Mouse (Mus musculus): ENCODE results near the gene Mylk. TPM values are rescaled to one million over a fixed set of nuclear protein-coding genes. Genes with fewer than 3 reads are reported as not detected.
A peak's percentile ranks its signal among the peaks of the same experiment; 100 is the strongest.

Mylk gene
- polyA plus RNA-seq, 1 experiment from 2014 or later: 6.9 TPM

DNA sequence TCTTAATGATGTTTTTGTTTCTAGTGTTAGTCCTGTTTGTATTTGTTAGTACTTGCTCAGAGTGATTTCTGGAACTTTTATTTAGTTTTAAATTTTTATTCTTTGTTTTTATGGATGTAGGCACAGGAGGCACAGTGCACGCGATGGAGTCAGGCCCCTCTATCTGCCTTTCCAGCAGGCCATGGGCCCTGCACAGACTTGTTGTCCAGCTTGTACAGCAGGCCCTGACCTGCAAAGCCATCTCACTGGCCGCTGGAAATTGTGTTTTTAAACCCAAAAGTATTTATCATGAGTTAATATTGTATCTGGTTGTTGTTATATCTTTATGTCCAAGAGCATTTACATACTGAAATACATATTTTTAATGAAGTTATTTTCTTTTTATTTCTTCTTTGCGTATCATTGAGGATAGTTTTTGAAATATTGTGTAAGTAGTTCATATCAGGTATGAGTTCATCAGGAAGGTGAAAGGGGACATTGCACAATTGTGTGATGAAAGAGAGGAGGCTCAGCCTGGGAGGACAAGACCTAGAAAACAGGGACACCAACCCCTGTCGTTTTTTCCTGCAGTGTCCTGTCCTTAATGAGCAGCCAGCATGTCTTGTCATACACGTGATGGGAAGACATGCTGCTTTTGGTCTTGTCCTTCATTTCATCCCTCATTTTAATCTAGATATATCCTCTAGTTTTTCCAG, 301.2 kb downstream of the Mylk start:
- ATAC-seq (ENCODE audit: low read depth): peak; percentile 73; the same call in 1 of the 2 replicates
- H3K27ac ChIP-seq (ENCODE audit: low read length): peak overlapping the region; percentile 72

GRCm38 (mm10) chr16:35047272-35047969, 302.4 kb downstream of the Mylk start:
- peak; percentile 47 for ATAC-seq (ENCODE audit: low read depth)
- H3K4me2 ChIP-seq (ENCODE audit: low read depth, low read length): peak overlapping the region; percentile 15; the same call in 1 of the 2 replicates
- 61% methylated on average over 6 of the region's 6 CpGs for WGBS (ENCODE audit: insufficient replicate concordance)
- 0 out of 2 replicates have a peak, but pooled peaks cover 1% of the 10 kb centered on the region for H3K36me3 ChIP-seq (ENCODE audit: control insufficient read depth, insufficient read depth)
- no peak overlapping the region for H3K9ac ChIP-seq (ENCODE audit: low read depth, low read length)
- H3K4me3 ChIP-seq (ENCODE audit: low read depth, low read length): no peak overlapping the region
- H3K9me3 ChIP-seq (replicated peaks; ENCODE audit: control insufficient read depth, low read length): no peaks in the 10 kb centered on the region
- H3K27me3 ChIP-seq (ENCODE audit: control insufficient read depth, insufficient read depth, low read depth, low read length): no peaks in the 10 kb centered on the region
- peaks cover 24% of the 10 kb centered on the region for H3K4me1 ChIP-seq (ENCODE audit: control insufficient read depth, low read depth, low read length)
- H3K27ac ChIP-seq (ENCODE audit: low read length): peak overlapping the region; percentile 65

More for the DNA sequence above, 301.2 kb downstream of the Mylk start:
- Histone ChIP-seq H3K9me3 (replicated peaks; ENCODE audit: control insufficient read depth, low read length) (no peaks in the 10 kb centered on the region), H3K4me3 (ENCODE audit: low read depth, low read length) (no peak overlapping the region), H3K36me3 (ENCODE audit: control insufficient read depth, insufficient read depth) (0 out of 2 replicates have a peak, but pooled peaks cover 2% of the 10 kb centered on the region), H3K4me2 (ENCODE audit: low read depth, low read length) (no peak overlapping the region), H3K9ac (ENCODE audit: low read depth, low read length) (no peak overlapping the region), H3K27me3 (ENCODE audit: control insufficient read depth, insufficient read depth, low read depth, low read length) (no peaks in the 10 kb centered on the region), H3K4me1 (ENCODE audit: control insufficient read depth, low read depth, low read length) (peaks cover 18% of the 10 kb centered on the region)
- WGBS (ENCODE audit: insufficient replicate concordance): 55% methylated on average over 6 of the region's 6 CpGs

DNA sequence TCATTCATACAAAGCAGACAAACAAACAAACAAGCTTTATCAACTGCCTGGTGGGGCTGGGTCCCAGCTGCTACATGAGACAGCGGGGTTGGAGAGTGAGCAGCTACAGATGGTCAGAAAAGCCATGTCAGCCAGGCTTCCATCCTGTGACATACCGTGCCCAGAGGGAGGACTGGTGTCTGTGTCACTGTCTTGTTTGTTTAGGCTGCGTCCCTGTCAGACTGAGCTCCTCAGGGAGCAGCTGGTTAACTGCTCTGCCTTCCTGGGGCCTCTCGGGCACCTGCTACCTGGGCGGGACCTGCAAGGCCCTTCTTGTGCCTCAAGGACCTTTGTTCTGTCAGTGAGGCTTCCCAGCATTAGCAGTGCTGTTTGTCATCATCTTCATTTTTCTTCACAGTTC, 306.1 kb downstream of the Mylk start:
- no peak overlapping the region for H3K4me2 ChIP-seq (ENCODE audit: low read depth, low read length)
- H3K4me1 ChIP-seq (ENCODE audit: control insufficient read depth, low read depth, low read length): peaks cover 48% of the 10 kb centered on the region
- H3K27me3 ChIP-seq (ENCODE audit: control insufficient read depth, insufficient read depth, low read depth, low read length): no peaks in the 10 kb centered on the region
- H3K9me3 ChIP-seq (replicated peaks; ENCODE audit: control insufficient read depth, low read length): no peaks in the 10 kb centered on the region
- WGBS (ENCODE audit: insufficient replicate concordance): 60% methylated on average over 5 of the region's 5 CpGs
- no peak overlapping the region for H3K27ac ChIP-seq (ENCODE audit: low read length)
- H3K9ac ChIP-seq (ENCODE audit: low read depth, low read length): no peak overlapping the region
- no peak overlapping the region for H3K4me3 ChIP-seq (ENCODE audit: low read depth, low read length)
- H3K36me3 ChIP-seq (ENCODE audit: control insufficient read depth, insufficient read depth): no peaks in the 10 kb centered on the region
- no peak for ATAC-seq (ENCODE audit: low read depth)

Other genes starting within 250 kb of the Mylk start
- gene Kalrn, start 171.7 kb upstream of the Mylk start, polyA plus RNA-seq (2015; fragmentation: Nextera tagmentation; extraction: Ambion mirVana): 9.9 and 11.2 TPM in 2 replicates
- not detected in 2 replicates for gene Ropn1, start 95.3 kb upstream of the Mylk start, polyA plus RNA-seq (2015; fragmentation: Nextera tagmentation; extraction: Ambion mirVana)
- 1.6 and 1.9 TPM in 2 replicates for gene Ccdc14, start 54.6 kb upstream of the Mylk start, polyA plus RNA-seq (2015; fragmentation: Nextera tagmentation; extraction: Ambion mirVana)